Mouse (Mus musculus): ENCODE data around the gene Nfx1.
A peak's percentile ranks its signal among the peaks of the same experiment; 100 is the strongest.

DNA sequence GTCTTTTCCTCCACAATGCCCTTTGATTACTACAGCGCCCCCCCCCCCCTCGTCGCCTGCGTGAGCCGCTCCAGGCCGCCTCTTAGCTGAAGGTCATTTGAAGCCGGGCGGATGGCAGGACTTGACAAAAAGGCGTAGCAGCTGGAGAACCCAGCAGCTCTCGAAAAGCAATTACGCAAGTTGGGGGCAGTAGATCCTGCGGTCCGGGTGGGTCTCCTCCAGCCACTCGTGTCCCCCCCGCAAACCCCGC lies 189 bp upstream of the Nfx1 start:
- TF ChIP-seq CTCF (IDR thresholded peaks at IDR 0.05; ENCODE audit: low read depth) (peak; percentile 20; the same call in 1 of the 2 replicates), EP300 (optimal IDR thresholded peaks at IDR 0.05) (no peak)
